Mouse (Mus musculus): ENCODE measurements around the gene Nup160. TPM values are rescaled to one million over a fixed set of nuclear protein-coding genes. Genes with fewer than 3 reads are reported as not detected.

Nup160 gene
- polyA plus RNA-seq, 1 experiment from 2014 or later, result 50.3 TPM

DNA sequence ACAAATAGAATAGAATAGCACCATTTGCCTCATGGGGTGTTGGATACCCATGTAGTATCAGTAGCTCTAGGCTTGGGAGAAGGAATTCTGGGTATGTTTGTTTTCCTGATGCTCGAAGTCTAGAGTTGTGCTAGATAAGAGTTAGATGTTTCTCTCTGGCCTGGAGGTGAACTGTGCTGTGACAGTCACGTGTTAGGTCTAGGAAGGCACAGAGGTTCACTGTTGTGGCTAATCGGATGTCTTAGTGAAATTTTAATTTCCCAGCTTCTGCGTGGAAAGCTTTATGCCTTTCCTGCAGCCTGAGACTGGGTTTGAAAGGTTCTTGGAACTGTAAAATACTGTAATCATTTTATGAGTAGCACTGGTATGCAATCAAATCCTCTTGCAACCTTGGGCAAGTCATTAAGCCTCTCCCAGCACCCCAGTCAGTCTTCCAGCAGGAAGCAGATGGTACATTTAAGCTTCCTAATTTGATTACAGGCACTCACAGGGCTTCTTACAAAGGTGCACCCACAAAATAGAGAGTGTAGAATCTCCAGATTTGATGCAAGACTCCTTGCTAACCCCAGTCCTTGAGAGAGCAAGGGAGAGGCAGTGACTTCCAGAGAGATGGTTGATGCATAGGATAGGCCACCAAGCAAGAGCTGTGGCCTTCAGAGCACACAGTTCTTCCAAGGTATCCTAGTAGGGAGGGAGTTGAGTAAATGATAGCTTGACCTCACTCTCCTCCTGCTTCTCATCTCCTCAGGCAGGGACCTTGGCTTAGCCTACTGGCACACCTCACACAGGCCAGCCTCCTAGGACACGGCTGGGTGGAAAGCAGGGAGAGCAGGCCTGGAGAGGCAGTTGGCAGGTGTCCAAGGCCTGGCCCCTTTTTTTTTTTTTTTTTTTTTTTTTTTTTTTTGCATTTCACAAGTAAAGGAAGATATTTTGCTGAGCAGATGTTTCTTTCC, 37.0 kb upstream of the Nup160 start:
- Histone ChIP-seq H3K36me3 (ENCODE audit: control insufficient read depth, insufficient read depth, low read length) (no peaks in the 10 kb centered on the region), H3K27ac (ENCODE audit: low read length) (no peak overlapping the region; the same call in 1 of the 2 replicates), H3K9me3 (ENCODE audit: control insufficient read depth, low read depth, low read length) (no peaks in the 10 kb centered on the region), H3K9ac (replicated peaks; ENCODE audit: low read depth, low read length) (no peak overlapping the region), H3K4me1 (ENCODE audit: control insufficient read depth, insufficient read depth, low read length) (no peaks in the 10 kb centered on the region), H3K4me2 (replicated peaks; ENCODE audit: low read depth, low read length) (no peak overlapping the region), H3K4me3 (ENCODE audit: low read depth, low read length) (no peak overlapping the region), H3K27me3 (ENCODE audit: control insufficient read depth, insufficient read depth, low read length) (no peaks in the 10 kb centered on the region)
- WGBS, result 45% methylated on average over 5 of the region's 5 CpGs
- peak; percentile 78; the same call in 1 of the 2 replicates for ATAC-seq (ENCODE audit: insufficient number of reproducible peaks, insufficient read depth, low FRiP score, low read depth)

- no peaks in the 10 kb centered on the region for H3K9me3 ChIP-seq (ENCODE audit: control insufficient read depth, low read depth, low read length)
- H3K27ac ChIP-seq (ENCODE audit: low read length), result no peak overlapping the region
- no peak overlapping the region for H3K4me3 ChIP-seq (ENCODE audit: low read depth, low read length)
- H3K9ac ChIP-seq (replicated peaks; ENCODE audit: low read depth, low read length), result no peak overlapping the region
- no peak for ATAC-seq (ENCODE audit: insufficient number of reproducible peaks, insufficient read depth, low FRiP score, low read depth)
- H3K4me2 ChIP-seq (replicated peaks; ENCODE audit: low read depth, low read length), result no peak overlapping the region
- 75% methylated on average over 10 of the region's 10 CpGs for WGBS
- H3K4me1 ChIP-seq (ENCODE audit: control insufficient read depth, insufficient read depth, low read length), result no peaks in the 10 kb centered on the region
- no peaks in the 10 kb centered on the region for H3K27me3 ChIP-seq (ENCODE audit: control insufficient read depth, insufficient read depth, low read length)
- H3K36me3 ChIP-seq (ENCODE audit: control insufficient read depth, insufficient read depth, low read length), result no peaks in the 10 kb centered on the region
Measured at GRCm38 (mm10) chr2:90641007-90641709, 35.9 kb upstream of the Nup160 start.

DNA sequence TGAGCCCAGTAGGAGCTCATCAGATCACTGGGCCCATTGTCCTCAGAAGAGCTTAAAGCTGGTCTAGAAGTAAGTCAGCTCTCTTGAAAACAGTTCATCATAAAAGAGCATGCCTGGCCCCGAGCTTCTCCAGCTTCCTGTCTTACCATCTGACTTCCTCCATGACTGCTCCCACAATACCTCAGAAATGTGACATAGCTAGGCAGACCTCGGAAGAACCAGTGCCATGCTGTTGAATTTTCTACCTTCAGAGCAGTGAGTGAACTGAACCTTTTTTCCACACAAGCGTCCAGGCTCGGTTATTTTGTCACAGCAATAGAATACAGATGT, 35.3 kb upstream of the Nup160 start:
- no peaks in the 10 kb centered on the region for H3K27me3 ChIP-seq (ENCODE audit: control insufficient read depth, insufficient read depth, low read length)
- H3K36me3 ChIP-seq (ENCODE audit: control insufficient read depth, insufficient read depth, low read length), result no peaks in the 10 kb centered on the region
- no peak overlapping the region for H3K4me2 ChIP-seq (replicated peaks; ENCODE audit: low read depth, low read length)
- no peak overlapping the region for H3K4me3 ChIP-seq (ENCODE audit: low read depth, low read length)
- no peaks in the 10 kb centered on the region for H3K4me1 ChIP-seq (ENCODE audit: control insufficient read depth, insufficient read depth, low read length)
- H3K27ac ChIP-seq (ENCODE audit: low read length), result no peak overlapping the region
- H3K9me3 ChIP-seq (ENCODE audit: control insufficient read depth, low read depth, low read length), result no peaks in the 10 kb centered on the region
- H3K9ac ChIP-seq (replicated peaks; ENCODE audit: low read depth, low read length), result no peak overlapping the region
- WGBS, result 84% methylated on average over 4 of the region's 4 CpGs
- ATAC-seq (ENCODE audit: insufficient number of reproducible peaks, insufficient read depth, low FRiP score, low read depth), result no peak

GRCm38 (mm10) chr2:90647084-90647483, 29.9 kb upstream of the Nup160 start:
- no peak overlapping the region for H3K4me2 ChIP-seq (replicated peaks; ENCODE audit: low read depth, low read length)
- H3K9me3 ChIP-seq (ENCODE audit: control insufficient read depth, low read depth, low read length), result no peaks in the 10 kb centered on the region
- WGBS, result 64% methylated on average over 6 of the region's 6 CpGs
- H3K36me3 ChIP-seq (ENCODE audit: control insufficient read depth, insufficient read depth, low read length), result no peaks in the 10 kb centered on the region
- ATAC-seq (ENCODE audit: insufficient number of reproducible peaks, insufficient read depth, low FRiP score, low read depth), result 0 out of 2 replicates have a peak, but pooled peaks have one; percentile 51
- H3K27me3 ChIP-seq (ENCODE audit: control insufficient read depth, insufficient read depth, low read length), result no peaks in the 10 kb centered on the region
- H3K4me1 ChIP-seq (ENCODE audit: control insufficient read depth, insufficient read depth, low read length), result no peaks in the 10 kb centered on the region
- H3K27ac ChIP-seq (ENCODE audit: low read length), result no peak overlapping the region
- H3K4me3 ChIP-seq (ENCODE audit: low read depth, low read length), result no peak overlapping the region
- no peak overlapping the region for H3K9ac ChIP-seq (replicated peaks; ENCODE audit: low read depth, low read length)

- no peak overlapping the region for H3K27ac ChIP-seq (ENCODE audit: low read length)
- H3K36me3 ChIP-seq (ENCODE audit: control insufficient read depth, insufficient read depth, low read length), result no peaks in the 10 kb centered on the region
- H3K9ac ChIP-seq (replicated peaks; ENCODE audit: low read depth, low read length), result no peak overlapping the region
- no peak overlapping the region for H3K4me2 ChIP-seq (replicated peaks; ENCODE audit: low read depth, low read length)
- no peak overlapping the region for H3K4me3 ChIP-seq (ENCODE audit: low read depth, low read length)
- ATAC-seq (ENCODE audit: insufficient number of reproducible peaks, insufficient read depth, low FRiP score, low read depth), result no peak
- no peaks in the 10 kb centered on the region for H3K27me3 ChIP-seq (ENCODE audit: control insufficient read depth, insufficient read depth, low read length)
- no peaks in the 10 kb centered on the region for H3K9me3 ChIP-seq (ENCODE audit: control insufficient read depth, low read depth, low read length)
- H3K4me1 ChIP-seq (ENCODE audit: control insufficient read depth, insufficient read depth, low read length), result no peaks in the 10 kb centered on the region
- WGBS, result 89% methylated on average over 3 of the region's 3 CpGs
Measured at GRCm38 (mm10) chr2:90649405-90649804, 27.6 kb upstream of the Nup160 start.

DNA sequence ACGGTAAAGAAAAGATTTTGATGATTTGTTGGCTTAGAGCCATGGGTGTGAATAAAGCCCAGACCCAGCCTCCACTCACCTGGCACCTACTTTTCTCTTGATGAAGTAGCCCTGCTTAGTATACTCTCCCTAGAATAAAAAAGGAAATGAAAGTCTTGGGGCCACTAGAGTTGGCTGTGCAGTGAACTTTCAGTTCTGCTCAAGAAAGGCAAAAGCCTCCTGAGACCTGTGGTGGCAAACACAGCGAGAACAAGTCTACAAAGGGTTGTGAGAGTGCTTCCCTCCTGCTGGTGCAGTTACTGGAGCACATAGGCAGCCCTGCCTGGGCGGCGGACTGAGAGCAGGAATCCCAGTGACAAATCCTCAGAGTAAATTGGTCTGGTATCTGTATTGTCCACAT, 27.1 kb upstream of the Nup160 start:
- Histone ChIP-seq H3K36me3 (ENCODE audit: control insufficient read depth, insufficient read depth, low read length) (no peaks in the 10 kb centered on the region), H3K4me3 (ENCODE audit: low read depth, low read length) (no peak overlapping the region), H3K4me2 (replicated peaks; ENCODE audit: low read depth, low read length) (no peak overlapping the region), H3K9ac (replicated peaks; ENCODE audit: low read depth, low read length) (no peak overlapping the region), H3K27me3 (ENCODE audit: control insufficient read depth, insufficient read depth, low read length) (no peaks in the 10 kb centered on the region), H3K9me3 (ENCODE audit: control insufficient read depth, low read depth, low read length) (no peaks in the 10 kb centered on the region), H3K27ac (ENCODE audit: low read length) (no peak overlapping the region), H3K4me1 (ENCODE audit: control insufficient read depth, insufficient read depth, low read length) (no peaks in the 10 kb centered on the region)
- 64% methylated on average over 4 of the region's 4 CpGs for WGBS
- ATAC-seq (ENCODE audit: insufficient number of reproducible peaks, insufficient read depth, low FRiP score, low read depth), result no peak

DNA sequence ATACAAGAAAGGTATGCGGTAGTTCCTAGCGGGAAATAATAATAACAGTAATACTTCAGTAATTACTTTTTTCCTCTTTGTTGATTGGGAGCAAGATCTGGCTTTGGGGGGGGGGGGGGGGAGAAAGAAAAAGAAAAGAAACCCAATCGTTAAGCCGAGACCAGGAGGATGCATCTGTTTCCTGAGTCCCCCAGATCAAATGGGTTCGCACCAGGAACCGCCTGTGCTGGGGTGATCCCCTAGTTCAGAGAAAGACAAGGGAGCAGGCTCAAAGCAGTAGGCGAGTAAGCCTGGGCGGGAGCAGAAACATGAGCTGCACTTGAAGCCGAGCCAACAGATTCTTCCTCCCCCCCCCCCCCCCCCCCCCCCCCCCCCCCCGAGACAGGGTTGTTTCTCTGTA, 24.9 kb upstream of the Nup160 start:
- Histone ChIP-seq H3K27me3 (ENCODE audit: control insufficient read depth, insufficient read depth, low read length) (no peaks in the 10 kb centered on the region), H3K36me3 (ENCODE audit: control insufficient read depth, insufficient read depth, low read length) (no peaks in the 10 kb centered on the region), H3K4me3 (ENCODE audit: low read depth, low read length) (no peak overlapping the region), H3K9me3 (ENCODE audit: control insufficient read depth, low read depth, low read length) (no peaks in the 10 kb centered on the region), H3K4me2 (replicated peaks; ENCODE audit: low read depth, low read length) (no peak overlapping the region), H3K4me1 (ENCODE audit: control insufficient read depth, insufficient read depth, low read length) (no peaks in the 10 kb centered on the region), H3K9ac (replicated peaks; ENCODE audit: low read depth, low read length) (no peak overlapping the region), H3K27ac (ENCODE audit: low read length) (no peak overlapping the region)
- WGBS, result 81% methylated on average over 9 of the region's 10 CpGs
- no peak for ATAC-seq (ENCODE audit: insufficient number of reproducible peaks, insufficient read depth, low FRiP score, low read depth)

DNA sequence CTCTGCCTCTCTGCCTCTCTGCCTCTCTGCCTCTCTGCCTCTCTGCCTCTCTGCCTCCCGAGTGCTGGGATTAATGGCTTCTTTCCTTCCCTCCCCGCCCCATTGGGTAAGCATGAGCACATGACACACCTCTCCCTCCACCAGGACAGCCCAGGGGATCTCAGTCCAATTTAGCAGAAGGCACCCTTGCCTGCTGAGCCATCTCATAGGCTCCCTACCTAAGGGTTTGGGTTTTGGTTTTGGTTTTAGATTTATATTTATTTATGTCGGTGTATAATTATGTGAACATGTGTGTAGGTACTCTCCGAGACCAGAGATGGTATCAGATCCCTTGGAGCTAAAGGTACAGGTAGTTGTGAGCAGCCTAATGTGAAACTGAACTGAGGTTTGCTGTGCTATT, 24.0 kb upstream of the Nup160 start:
- H3K4me2 ChIP-seq (replicated peaks; ENCODE audit: low read depth, low read length), result no peak overlapping the region
- H3K27me3 ChIP-seq (ENCODE audit: control insufficient read depth, insufficient read depth, low read length), result no peaks in the 10 kb centered on the region
- no peaks in the 10 kb centered on the region for H3K4me1 ChIP-seq (ENCODE audit: control insufficient read depth, insufficient read depth, low read length)
- ATAC-seq (ENCODE audit: insufficient number of reproducible peaks, insufficient read depth, low FRiP score, low read depth), result no peak
- WGBS, result 63% methylated on average over 4 of the region's 4 CpGs
- no peaks in the 10 kb centered on the region for H3K9me3 ChIP-seq (ENCODE audit: control insufficient read depth, low read depth, low read length)
- H3K27ac ChIP-seq (ENCODE audit: low read length), result no peak overlapping the region
- H3K36me3 ChIP-seq (ENCODE audit: control insufficient read depth, insufficient read depth, low read length), result no peaks in the 10 kb centered on the region
- no peak overlapping the region for H3K4me3 ChIP-seq (ENCODE audit: low read depth, low read length)
- H3K9ac ChIP-seq (replicated peaks; ENCODE audit: low read depth, low read length), result no peak overlapping the region

Measured in stomach, embryonic 14.5 days (tissue).